Mouse (Mus musculus) kidney, embryonic 15.5 days (tissue): Measurements from ENCODE around the gene Cyp2t4. TPM values are rescaled to one million over a fixed set of nuclear protein-coding genes. Genes with fewer than 3 reads are reported as not detected.

Source experiments
- ATAC-seq: fragments of 200-750 bp; cut with Nextera tagmentation; replicated peaks from 2 replicates; pipeline ENCODE4 v1.8.0; 2017; ENCODE audit warnings: moderate TSS enrichment; ENCODE audit not compliant: low FRiP score
- H3K27ac ChIP-seq: fragments of 300-500 bp; sonication (generic); 2 replicates; pipeline ENCODE4 v1.5.1; 2015; ENCODE audit warnings: mild to moderate bottlenecking, inconsistent platforms
- H3K27me3 ChIP-seq: fragments of 300-500 bp; sonication (generic); 2 replicates; pipeline ENCODE4 v1.6.1; 2015; ENCODE audit warnings: inconsistent platforms
- H3K36me3 ChIP-seq: fragments of 300-500 bp; sonication (generic); 2 replicates; pipeline ENCODE4 v1.6.1; 2015; ENCODE audit warnings: inconsistent platforms
- H3K4me1 ChIP-seq: fragments of 300-500 bp; sonication (generic); 2 replicates; pipeline ENCODE4 v1.6.1; 2015; ENCODE audit warnings: inconsistent platforms
- H3K4me2 ChIP-seq: fragments of 300-500 bp; sonication (generic); 2 replicates; pipeline ENCODE4 v1.6.1; 2015; ENCODE audit warnings: moderate library complexity, mild to moderate bottlenecking, inconsistent platforms
- H3K4me3 ChIP-seq: fragments of 300-500 bp; sonication (generic); replicated peaks from 2 replicates; pipeline ENCODE4 v1.5.1; 2015; ENCODE audit warnings: mild to moderate bottlenecking, inconsistent platforms
- H3K9ac ChIP-seq: fragments of 300-500 bp; sonication (generic); 2 replicates; pipeline ENCODE4 v1.6.1; 2015; ENCODE audit warnings: mild to moderate bottlenecking, inconsistent platforms
- H3K9me3 ChIP-seq: fragments of 300-500 bp; sonication (generic); replicated peaks from 2 replicates; pipeline ENCODE4 v1.6.1; 2016; ENCODE audit warnings: inconsistent platforms
- WGBS: fragments of 180-500 bp; shearing (Covaris S2); methylation state at CpG from one replicate; pipeline ENCODE4 v1.1.7; 2015; ENCODE audit warnings: mixed read lengths; 5-methylcytosine and 5-hydroxymethylcytosine counted together
- polyA plus RNA-seq: library from polyadenylated mRNA; unstranded; fragments of >200 nt; fragmentation: Nextera tagmentation; extraction: Ambion mirVana; gene quantifications from 2 replicates; pipeline ENCODE4 v1.2.1, GENCODE M21; 2015

Cyp2t4 gene
- 0.10 TPM in 1 of 2 replicates, not detected in the other for polyA plus RNA-seq

GRCm38 (mm10) chr7:27153205-27153764 is at the start of gene Cyp2t4:
Cyp2t4 (plus strand) TSS chr7:27153714.
- H3K36me3 ChIP-seq = peaks cover 12% of the 10 kb centered on the region
- no peak within 1 kb of the TSS for H3K4me2 ChIP-seq
- H3K9me3 ChIP-seq = no peaks in the 10 kb centered on the region
- no peaks in the 10 kb centered on the region for H3K27me3 ChIP-seq
- H3K4me3 ChIP-seq = no peak within 1 kb of the TSS
- peak within 1 kb of the TSS; percentile 37; the same call in 1 of the 2 replicates for H3K27ac ChIP-seq
- 61% methylated on average over 10 of the region's 10 CpGs for WGBS
- no peak within 1 kb of the TSS for H3K9ac ChIP-seq
- ATAC-seq = peak; percentile 34; the same call in 1 of the 2 replicates
- peaks cover 5% of the 10 kb centered on the region for H3K4me1 ChIP-seq

- no peak overlapping the region for H3K27ac ChIP-seq
- ATAC-seq = no peak
- no peaks in the 10 kb centered on the region for H3K9me3 ChIP-seq
- H3K4me3 ChIP-seq = no peak overlapping the region
- no peak overlapping the region for H3K4me2 ChIP-seq
- no peak overlapping the region for H3K9ac ChIP-seq
- 76% methylated on average over 5 of the region's 5 CpGs for WGBS
- no peaks in the 10 kb centered on the region for H3K4me1 ChIP-seq
- H3K27me3 ChIP-seq = no peaks in the 10 kb centered on the region
- H3K36me3 ChIP-seq = no peaks in the 10 kb centered on the region
These were observed 48.6 kb upstream of the Cyp2t4 start for GRCm38 (mm10) chr7:27104882-27105281.

DNA sequence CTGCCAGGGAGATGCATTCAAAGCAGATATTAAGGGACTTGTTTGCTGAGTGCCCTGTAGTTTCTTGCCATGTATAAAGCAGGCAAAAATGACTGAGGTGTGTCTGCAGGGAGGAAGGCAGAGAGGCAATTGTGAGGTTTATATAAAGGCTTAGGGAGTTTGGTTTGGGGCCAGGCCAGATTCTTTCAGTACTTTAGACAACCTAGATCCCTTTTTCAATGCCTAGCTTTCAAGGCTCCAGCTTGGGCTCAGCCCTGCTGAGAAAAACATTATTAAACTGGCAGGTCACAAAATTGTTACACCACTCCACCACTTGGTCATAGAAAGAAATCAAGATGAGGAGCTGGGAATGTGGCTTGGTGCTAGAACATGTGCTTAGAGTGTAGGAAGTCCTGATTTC is 43.2 kb upstream of the Cyp2t4 start:
- Histone ChIP-seq H3K9me3 (no peaks in the 10 kb centered on the region), H3K4me3 (no peak overlapping the region), H3K4me2 (no peak overlapping the region), H3K27me3 (no peaks in the 10 kb centered on the region), H3K27ac (no peak overlapping the region), H3K9ac (no peak overlapping the region), H3K36me3 (no peaks in the 10 kb centered on the region), H3K4me1 (no peaks in the 10 kb centered on the region)
- no peak for ATAC-seq

GRCm38 (mm10) chr7:27111038-27111437 is 42.5 kb upstream of the Cyp2t4 start:
- ATAC-seq = no peak
- Histone ChIP-seq H3K9ac (no peak overlapping the region), H3K4me3 (no peak overlapping the region), H3K9me3 (no peaks in the 10 kb centered on the region), H3K27ac (no peak overlapping the region), H3K4me1 (no peaks in the 10 kb centered on the region), H3K36me3 (no peaks in the 10 kb centered on the region), H3K27me3 (no peaks in the 10 kb centered on the region), H3K4me2 (no peak overlapping the region)
- 96% methylated on average over 1 of the region's 1 CpGs for WGBS

GRCm38 (mm10) chr7:27111987-27112386 is 41.5 kb upstream of the Cyp2t4 start:
- Histone ChIP-seq H3K27me3 (no peaks in the 10 kb centered on the region), H3K9me3 (no peaks in the 10 kb centered on the region), H3K4me2 (no peak overlapping the region), H3K4me1 (no peaks in the 10 kb centered on the region), H3K27ac (no peak overlapping the region), H3K4me3 (no peak overlapping the region), H3K9ac (no peak overlapping the region), H3K36me3 (no peaks in the 10 kb centered on the region)
- WGBS = 67% methylated on average over 3 of the region's 3 CpGs
- no peak for ATAC-seq

DNA sequence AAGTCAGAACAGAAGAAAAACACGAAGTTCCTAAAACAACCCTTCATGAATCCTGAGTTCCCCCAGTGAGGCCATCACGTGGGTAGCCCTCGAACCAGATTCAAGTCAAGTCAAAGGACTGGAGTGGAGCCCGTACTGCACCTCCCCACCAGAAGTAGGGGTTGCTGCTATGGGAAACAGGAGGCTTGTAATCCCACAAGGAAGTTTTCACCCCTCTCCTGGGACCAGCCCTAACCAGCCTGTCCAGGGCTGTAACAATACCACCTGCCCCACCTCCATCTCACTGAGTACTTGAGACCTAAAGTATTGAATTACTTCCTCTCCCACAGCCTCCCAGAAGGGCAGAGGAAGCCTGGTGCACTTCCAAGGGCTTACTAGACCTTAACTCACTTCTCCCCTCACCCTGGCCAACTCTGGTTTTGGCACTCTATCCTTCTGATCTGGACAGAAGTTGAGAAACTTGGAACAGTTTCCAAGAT is 35.4 kb upstream of the Cyp2t4 start:
- Histone ChIP-seq H3K4me3 (no peak overlapping the region), H3K9me3 (no peaks in the 10 kb centered on the region), H3K4me2 (no peak overlapping the region), H3K9ac (no peak overlapping the region), H3K27ac (no peak overlapping the region), H3K27me3 (no peaks in the 10 kb centered on the region), H3K36me3 (no peaks in the 10 kb centered on the region), H3K4me1 (peaks cover 3% of the 10 kb centered on the region; the same call in 1 of the 2 replicates)
- WGBS = 60% methylated on average over 4 of the region's 4 CpGs
- ATAC-seq = peak; percentile 64

- Histone ChIP-seq H3K4me3 (no peak within 1 kb of the TSS), H3K9ac (no peak within 1 kb of the TSS), H3K4me1 (peaks cover 3% of the 10 kb centered on the region; the same call in 1 of the 2 replicates), H3K4me2 (no peak within 1 kb of the TSS), H3K36me3 (no peaks in the 10 kb centered on the region), H3K27me3 (no peaks in the 10 kb centered on the region), H3K27ac (no peak within 1 kb of the TSS), H3K9me3 (no peaks in the 10 kb centered on the region)
- ATAC-seq = no peak
These were observed 33.8 kb upstream of the Cyp2t4 start, which contains the start of gene Cyp2f2 for GRCm38 (mm10) chr7:27119676-27120075. Cyp2f2 (plus strand) TSS chr7:27119909.

DNA sequence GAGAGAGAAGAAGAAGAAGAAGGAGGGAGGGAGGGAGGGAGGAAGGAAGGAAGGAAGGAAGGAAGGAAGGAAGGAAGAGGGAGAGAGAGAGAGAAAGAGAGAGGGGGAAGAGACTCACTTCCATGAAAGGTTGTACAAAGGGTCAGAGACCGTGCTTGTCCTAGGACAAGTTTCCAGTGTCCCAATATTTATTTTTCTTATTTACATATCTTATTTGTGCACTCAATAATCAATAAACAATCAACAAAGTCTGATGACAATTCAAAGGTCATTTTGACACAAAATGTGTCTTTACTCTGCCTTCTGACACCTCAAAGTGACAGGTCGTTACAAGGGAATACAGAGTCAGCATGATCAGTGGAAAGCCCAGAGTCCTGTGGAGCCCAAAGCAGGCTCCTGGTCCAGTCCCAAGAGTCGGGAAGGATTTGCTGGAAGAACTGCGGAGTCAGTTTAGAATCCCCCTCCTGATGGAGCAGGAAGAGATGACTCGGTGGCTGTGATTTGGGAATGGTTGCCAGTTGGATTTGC is 29.1 kb upstream of the Cyp2t4 start:
- H3K4me1 ChIP-seq = no peaks in the 10 kb centered on the region
- no peaks in the 10 kb centered on the region for H3K36me3 ChIP-seq
- no peak for ATAC-seq
- H3K4me2 ChIP-seq = no peak overlapping the region
- no peaks in the 10 kb centered on the region for H3K27me3 ChIP-seq
- H3K4me3 ChIP-seq = no peak overlapping the region
- no peak overlapping the region for H3K27ac ChIP-seq
- 72% methylated on average over 5 of the region's 5 CpGs for WGBS
- no peaks in the 10 kb centered on the region for H3K9me3 ChIP-seq
- no peak overlapping the region for H3K9ac ChIP-seq

DNA sequence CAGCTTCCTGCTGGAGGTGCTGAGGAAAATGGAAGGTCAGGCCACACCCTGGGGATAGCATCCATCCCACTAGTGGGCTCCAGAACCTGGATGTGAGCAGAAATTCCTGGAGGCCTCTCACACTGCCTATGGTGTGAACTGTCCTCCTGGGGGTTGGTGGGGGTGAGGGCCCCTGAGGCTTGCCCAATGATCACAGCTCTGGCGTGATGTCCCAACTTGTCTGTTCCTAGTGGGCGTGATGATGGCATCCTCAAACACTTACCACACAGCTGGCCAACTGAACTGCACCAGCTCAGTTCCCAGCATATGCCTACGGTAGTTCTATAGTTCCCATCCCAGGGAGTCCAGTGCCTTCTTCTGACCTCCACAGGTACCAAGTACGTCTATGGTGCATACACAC is 28.5 kb upstream of the Cyp2t4 start:
- no peaks in the 10 kb centered on the region for H3K27me3 ChIP-seq
- 82% methylated on average over 4 of the region's 4 CpGs for WGBS
- H3K4me3 ChIP-seq = no peak overlapping the region
- ATAC-seq = no peak
- no peak overlapping the region for H3K4me2 ChIP-seq
- no peak overlapping the region for H3K9ac ChIP-seq
- H3K4me1 ChIP-seq = no peaks in the 10 kb centered on the region
- no peak overlapping the region for H3K27ac ChIP-seq
- no peaks in the 10 kb centered on the region for H3K36me3 ChIP-seq
- H3K9me3 ChIP-seq = no peaks in the 10 kb centered on the region

DNA sequence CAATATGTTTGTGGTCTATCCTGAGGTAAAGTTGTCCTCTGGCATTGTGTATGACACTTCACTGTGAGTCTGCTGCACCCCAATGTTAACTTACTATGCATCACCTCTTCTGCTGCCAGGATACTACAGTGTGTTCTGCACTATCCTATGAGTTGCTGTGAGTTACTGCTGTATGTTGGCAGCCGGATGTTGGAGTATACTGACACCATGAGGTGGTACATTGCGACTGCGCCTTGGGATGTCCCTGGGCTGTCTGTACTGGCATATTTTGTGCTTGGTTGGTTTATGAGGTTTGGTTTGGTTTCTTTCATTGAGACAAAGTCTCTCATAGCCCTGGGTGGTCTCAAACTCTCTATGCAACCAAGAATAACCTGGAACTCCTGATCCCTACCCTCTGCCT is 25.4 kb upstream of the Cyp2t4 start:
- H3K27ac ChIP-seq = no peak overlapping the region
- 48% methylated on average over 3 of the region's 3 CpGs for WGBS
- H3K4me1 ChIP-seq = peaks cover 8% of the 10 kb centered on the region
- H3K4me2 ChIP-seq = no peak overlapping the region
- no peak overlapping the region for H3K4me3 ChIP-seq
- no peak overlapping the region for H3K9ac ChIP-seq
- ATAC-seq = peak; percentile 63; the same call in 1 of the 2 replicates
- no peaks in the 10 kb centered on the region for H3K36me3 ChIP-seq
- H3K9me3 ChIP-seq = no peaks in the 10 kb centered on the region
- H3K27me3 ChIP-seq = no peaks in the 10 kb centered on the region

- no peaks in the 10 kb centered on the region for H3K9me3 ChIP-seq
- H3K4me3 ChIP-seq = no peak overlapping the region
- H3K36me3 ChIP-seq = no peaks in the 10 kb centered on the region
- H3K9ac ChIP-seq = no peak overlapping the region
- ATAC-seq = no peak
- H3K4me2 ChIP-seq = no peak overlapping the region
- no peaks in the 10 kb centered on the region for H3K27me3 ChIP-seq
- peaks cover 9% of the 10 kb centered on the region for H3K4me1 ChIP-seq
- no peak overlapping the region for H3K27ac ChIP-seq
- WGBS = 85% methylated on average over 13 of the region's 13 CpGs
These were observed 24.6 kb upstream of the Cyp2t4 start for GRCm38 (mm10) chr7:27128946-27129345.

DNA sequence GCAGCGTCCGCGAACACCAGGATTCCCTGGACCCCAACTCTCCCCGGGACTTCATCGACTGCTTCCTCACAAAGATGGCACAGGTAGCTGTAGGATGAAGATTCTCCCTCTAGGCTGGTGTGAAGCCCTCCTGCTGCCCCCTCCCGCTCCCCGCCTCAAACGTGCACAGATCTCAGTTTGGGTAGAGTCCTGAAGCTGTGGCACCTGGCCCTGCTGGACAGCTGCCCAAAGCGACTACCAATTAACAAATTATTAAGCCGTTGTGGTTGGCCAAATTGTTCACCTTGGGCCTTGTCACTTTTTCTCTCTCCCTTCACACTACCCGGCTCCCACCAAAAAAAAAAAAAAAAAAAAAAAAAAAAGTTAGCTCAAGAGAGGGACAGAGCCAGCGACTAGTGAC is 23.7 kb upstream of the Cyp2t4 start:
- ATAC-seq = no peak

More for the DNA sequence above, 23.7 kb upstream of the Cyp2t4 start:
- Histone ChIP-seq H3K27me3 (no peaks in the 10 kb centered on the region), H3K4me2 (no peak overlapping the region), H3K27ac (no peak overlapping the region), H3K36me3 (no peaks in the 10 kb centered on the region), H3K4me1 (peaks cover 9% of the 10 kb centered on the region), H3K9ac (no peak overlapping the region), H3K9me3 (no peaks in the 10 kb centered on the region), H3K4me3 (no peak overlapping the region)
- 88% methylated on average over 12 of the region's 12 CpGs for WGBS
